In genomic region chr3:79878350-79878749, GRCm38 (mm10) we compare ENCODE assay signal across 32 mouse cellular contexts. TPM values are rescaled to one million over a fixed set of nuclear protein-coding genes. Genes with fewer than 3 reads are reported as not detected.
DNase-seq lines count a peak whose midpoint lies in the region; ATAC-seq lines count a peak whose summit lies in the region.
"Had no signal": no experiment of that assay in that cellular context is flagged by ENCODE, and none has a peak within 500 bp of the region (broad histone marks: within the 10 kb centered on the region; RNA-seq: fewer than 3 reads in every experiment).

No protein-coding gene starts in this region.

- ATAC-seq in kidney, embryonic 15.5 days (replicated peaks; ENCODE audit: low FRiP score), result peak; percentile 96
- 0 out of 2 replicates have a peak, but pooled peaks have one; percentile 41 for ATAC-seq in liver, embryonic 11.5 days (replicated peaks; ENCODE audit: low FRiP score)
- ATAC-seq: forebrain, embryonic 14.5 days had no signal

- no peak overlapping the region for H3K4me2 ChIP-seq in kidney, embryonic 15.5 days
- H3K4me2 ChIP-seq in liver, embryonic 11.5 days, result no peak overlapping the region
- H3K4me2 ChIP-seq: embryonic facial prominence, embryonic 12.5 days; hindbrain, embryonic 13.5 days; limb, embryonic 12.5 days had no signal

- intact Hi-C loops in heart, postnatal 25 days (cut with DNase I), result no loop called here

- H3K9me3 ChIP-seq in kidney, embryonic 15.5 days (replicated peaks), result no peaks in the 10 kb centered on the region
- H3K9me3 ChIP-seq in liver, embryonic 11.5 days (ENCODE audit: control insufficient read depth, low read length), result no peaks in the 10 kb centered on the region
- H3K9me3 ChIP-seq: embryonic facial prominence, embryonic 12.5 days; G1E; heart, embryonic 15.5 days; hindbrain, embryonic 13.5 days; limb, embryonic 12.5 days; megakaryocyte, embryonic 14.5 days; midbrain, embryonic 12.5 days; neural tube, embryonic 12.5 days had no signal

- H3K4me3 ChIP-seq in kidney, embryonic 15.5 days (replicated peaks), result no peak overlapping the region
- H3K4me3 ChIP-seq in liver, embryonic 11.5 days (ENCODE audit: low read depth, low read length), result no peak overlapping the region
- H3K4me3 ChIP-seq: embryonic facial prominence, embryonic 12.5 days; hindbrain, embryonic 13.5 days; left cerebral cortex, adult 2 months; limb, embryonic 12.5 days; megakaryocyte, embryonic 14.5 days; midbrain, embryonic 12.5 days; myocyte; neural tube, embryonic 12.5 days had no signal

- 52% methylated on average over 3 of the region's 3 CpGs for WGBS in kidney, embryonic 15.5 days
- 74% methylated on average over 3 of the region's 3 CpGs for WGBS in liver, embryonic 11.5 days

- H3K9ac ChIP-seq in kidney, embryonic 15.5 days, result no peak overlapping the region
- no peak overlapping the region for H3K9ac ChIP-seq in liver, embryonic 11.5 days (ENCODE audit: low read depth, low read length)
- H3K9ac ChIP-seq: embryonic facial prominence, embryonic 12.5 days; hindbrain, embryonic 13.5 days; limb, embryonic 12.5 days; liver, embryonic 14.5 days; midbrain, embryonic 12.5 days; neural tube, embryonic 12.5 days had no signal

- H3K36me3 ChIP-seq in kidney, embryonic 15.5 days, result no peaks in the 10 kb centered on the region
- no peaks in the 10 kb centered on the region for H3K36me3 ChIP-seq in liver, embryonic 11.5 days (ENCODE audit: control insufficient read depth, insufficient read depth, low read length)
- H3K36me3 ChIP-seq: embryonic facial prominence, embryonic 12.5 days; G1E; heart, embryonic 15.5 days; hindbrain, embryonic 13.5 days; limb, embryonic 12.5 days; midbrain, embryonic 12.5 days; neural tube, embryonic 12.5 days had no signal

- peak; percentile 17 for DNase-seq in heart, adult 11 months
- no peak for DNase-seq in heart, postnatal 25 days (ENCODE audit: low spot score)
- DNase-seq in kidney, adult 11 months, result no peak
- no peak for DNase-seq in liver, embryonic 11.5 days (ENCODE audit: low spot score)
- no peak for DNase-seq in liver
- DNase-seq in kidney, postnatal 25 days, result peak; percentile 12 to 39
- DNase-seq in left cerebral cortex, adult 18-20 months (ENCODE audit: low spot score in 2 of 2), result no peak
- DNase-seq: adrenal gland, adult 8-10 months; cerebellum, adult 11 months; cerebellum, adult 9-10 months; cerebellum, postnatal 36 days; embryo, embryonic 11 days; gastrocnemius, postnatal 14 days; heart, postnatal 4 days; layer of hippocampus, adult 9-11 months; right cerebral cortex, postnatal 4 days; thymus, adult 18-20 months; thymus, postnatal 25 days had no signal

- H3K27me3 ChIP-seq in kidney, embryonic 15.5 days, result no peaks in the 10 kb centered on the region
- H3K27me3 ChIP-seq in liver, embryonic 11.5 days (replicated peaks; ENCODE audit: control insufficient read depth, insufficient read depth, low read length), result no peaks in the 10 kb centered on the region
- H3K27me3 ChIP-seq: heart, embryonic 15.5 days; hindbrain, embryonic 13.5 days; limb, embryonic 12.5 days; midbrain, embryonic 12.5 days; neural tube, embryonic 12.5 days had no signal

- H3K27ac ChIP-seq in kidney, embryonic 15.5 days, result peak overlapping the region; percentile 61
- H3K27ac ChIP-seq in liver, embryonic 11.5 days (ENCODE audit: low read depth, low read length), result no peak overlapping the region
- H3K27ac ChIP-seq: embryonic facial prominence, embryonic 12.5 days; hindbrain, embryonic 13.5 days; limb, embryonic 12.5 days; liver, embryonic 14.5 days; neural tube, embryonic 12.5 days; stomach, postnatal 0 days had no signal

- H3K4me1 ChIP-seq in kidney, embryonic 15.5 days, result peaks cover 8% of the 10 kb centered on the region
- no peaks in the 10 kb centered on the region for H3K4me1 ChIP-seq in liver, embryonic 11.5 days (replicated peaks; ENCODE audit: control insufficient read depth, insufficient read depth, low read length)
- H3K4me1 ChIP-seq: embryonic facial prominence, embryonic 12.5 days had no signal

RNA-seq across cellular contexts. Expression of gene Fam198b, which starts 6.0 kb away (rescaled TPM):
- total RNA-seq in heart, postnatal 25 days (2021), result 10 to 100 TPM; 23.8 to 27.7 TPM
- polyA plus RNA-seq in kidney, embryonic 15.5 days (2015; fragmentation: Nextera tagmentation; extraction: Ambion mirVana), result 13.4 and 14.7 TPM in 2 replicates
- 4.8 and 5.9 TPM in 2 replicates for polyA plus RNA-seq in liver, embryonic 11.5 days (2014; fragmentation: Nextera tagmentation; extraction: Ambion mirVana)
- 1 to 10 TPM; 4.2 to 7.1 TPM for total RNA-seq in left cerebral cortex, adult 18-20 months (2021)

RNA-seq across cellular contexts. Expression of gene Tmem144, which starts 25.8 kb away (rescaled TPM):
- total RNA-seq in heart, postnatal 25 days (2021), result 1 to 10 TPM; 8.1 to 9.1 TPM
- 5.1 and 6.3 TPM in 2 replicates for polyA plus RNA-seq in kidney, embryonic 15.5 days (2015; fragmentation: Nextera tagmentation; extraction: Ambion mirVana)
- polyA plus RNA-seq in liver, embryonic 11.5 days (2014; fragmentation: Nextera tagmentation; extraction: Ambion mirVana), result 3.3 and 4.9 TPM in 2 replicates
- 10 to 100 TPM; 11.5 to 18.6 TPM for total RNA-seq in left cerebral cortex, adult 18-20 months (2021)

Comparison
In these comparisons a context has a peak if more than half of its experiments do, and no peak if none do; other contexts are left out.
1. DNase-seq: peak in heart, adult 11 months (single experiment) and kidney, postnatal 25 days (2 of 2); none in heart, postnatal 25 days (single experiment), kidney, adult 11 months (single experiment), liver, embryonic 11.5 days (single experiment), liver (single experiment) and left cerebral cortex, adult 18-20 months (0 of 2).